Mouse (Mus musculus): Measurements from ENCODE around the gene Cmss1.

Gene Cmss1

GRCm38 (mm10) chr16:57470286-57470830 lies 136.3 kb downstream of the Cmss1 start:
- DNase-seq = no peak

DNA sequence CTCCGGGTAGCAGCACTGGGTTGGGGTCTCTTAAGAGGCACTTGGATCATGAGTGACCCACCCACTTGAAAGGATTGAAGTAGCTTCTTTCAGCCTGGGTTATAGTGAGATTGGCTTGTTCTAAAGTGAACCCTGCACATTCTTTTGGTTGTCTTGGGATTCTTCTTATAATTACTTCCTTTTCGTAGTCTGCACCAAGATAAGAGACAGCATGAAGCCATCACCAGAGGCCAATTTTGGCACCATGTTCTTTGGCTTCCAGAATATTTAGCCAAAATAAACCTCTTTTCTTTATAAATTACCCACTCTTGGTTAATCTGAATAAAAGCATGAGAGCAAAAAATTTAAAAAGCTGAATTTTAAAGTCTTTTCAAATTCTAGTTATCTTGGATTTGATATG lies 136.8 kb downstream of the Cmss1 start:
- no peak for DNase-seq

- no peak for DNase-seq
These were observed 137.4 kb downstream of the Cmss1 start for GRCm38 (mm10) chr16:57469301-57469700.

DNA sequence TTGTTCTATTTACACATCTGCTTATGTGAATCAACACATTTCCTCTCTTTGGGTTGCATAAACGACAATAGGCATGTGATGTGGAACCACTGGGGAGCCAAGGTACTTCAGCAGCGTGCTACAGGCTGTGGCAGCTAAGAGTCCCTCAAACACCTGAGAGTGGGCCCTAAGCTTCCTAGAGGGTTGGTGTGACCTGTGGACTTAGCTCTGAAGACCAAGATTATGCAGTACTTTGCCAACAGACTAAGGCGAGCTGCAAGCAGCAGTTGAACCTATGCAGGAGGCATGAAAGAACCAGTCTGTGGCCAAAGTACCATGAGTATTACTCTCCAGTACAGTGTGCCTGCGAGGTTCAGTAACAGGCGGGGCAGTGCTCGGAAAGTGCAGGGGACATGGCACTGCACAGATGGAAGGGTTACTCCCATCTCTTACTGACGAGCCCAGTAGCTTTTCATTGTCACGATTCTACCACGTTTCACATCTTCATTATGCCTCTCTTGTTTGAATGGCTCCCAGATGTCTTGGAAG lies 141.2 kb downstream of the Cmss1 start:
- DNase-seq = no peak

DNA sequence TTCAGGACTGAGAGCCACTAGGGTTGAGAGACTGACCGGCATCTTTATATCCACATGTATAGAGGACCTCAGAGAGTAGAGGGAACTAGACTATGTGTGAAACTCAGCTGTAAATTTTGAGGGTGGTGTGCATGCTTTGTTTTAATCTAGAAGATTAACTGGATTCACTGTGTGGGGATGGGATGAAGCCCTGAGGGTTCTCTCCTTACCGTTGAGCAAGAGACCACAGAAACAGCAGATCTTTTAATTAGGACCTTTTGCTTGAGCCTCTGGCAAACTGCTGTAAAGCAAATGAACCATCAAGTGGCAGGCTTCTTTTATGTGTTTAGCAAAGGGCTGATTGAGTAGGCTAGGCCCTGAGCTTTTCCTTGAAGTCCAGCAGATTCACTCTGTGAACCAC lies 150.7 kb downstream of the Cmss1 start:
- no peak for DNase-seq

DNA sequence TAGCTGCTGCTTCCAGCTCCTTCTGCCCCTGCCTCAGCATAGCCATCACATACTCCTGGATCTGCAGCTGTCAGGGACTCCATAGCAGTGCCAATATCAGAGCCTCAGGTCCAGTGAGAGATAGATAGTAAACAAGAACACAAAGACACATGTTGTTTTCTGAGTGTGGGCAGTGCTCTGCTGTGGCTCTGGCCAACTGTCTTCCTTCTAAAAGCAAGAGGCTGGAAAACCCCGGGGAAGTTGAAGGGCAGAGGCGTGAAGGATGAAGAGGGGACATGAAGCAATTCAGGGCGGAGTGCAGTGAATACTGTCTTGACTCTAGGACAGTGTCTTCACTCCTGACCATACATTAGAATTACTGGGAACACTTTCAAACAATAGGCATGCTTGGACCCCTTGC lies 151.1 kb downstream of the Cmss1 start:
- DNase-seq = no peak

GRCm38 (mm10) chr16:57454106-57454763 lies 152.4 kb downstream of the Cmss1 start:
- DNase-seq = no peak

GRCm38 (mm10) chr16:57453009-57453408 lies 153.7 kb downstream of the Cmss1 start:
- DNase-seq = no peak

DNA sequence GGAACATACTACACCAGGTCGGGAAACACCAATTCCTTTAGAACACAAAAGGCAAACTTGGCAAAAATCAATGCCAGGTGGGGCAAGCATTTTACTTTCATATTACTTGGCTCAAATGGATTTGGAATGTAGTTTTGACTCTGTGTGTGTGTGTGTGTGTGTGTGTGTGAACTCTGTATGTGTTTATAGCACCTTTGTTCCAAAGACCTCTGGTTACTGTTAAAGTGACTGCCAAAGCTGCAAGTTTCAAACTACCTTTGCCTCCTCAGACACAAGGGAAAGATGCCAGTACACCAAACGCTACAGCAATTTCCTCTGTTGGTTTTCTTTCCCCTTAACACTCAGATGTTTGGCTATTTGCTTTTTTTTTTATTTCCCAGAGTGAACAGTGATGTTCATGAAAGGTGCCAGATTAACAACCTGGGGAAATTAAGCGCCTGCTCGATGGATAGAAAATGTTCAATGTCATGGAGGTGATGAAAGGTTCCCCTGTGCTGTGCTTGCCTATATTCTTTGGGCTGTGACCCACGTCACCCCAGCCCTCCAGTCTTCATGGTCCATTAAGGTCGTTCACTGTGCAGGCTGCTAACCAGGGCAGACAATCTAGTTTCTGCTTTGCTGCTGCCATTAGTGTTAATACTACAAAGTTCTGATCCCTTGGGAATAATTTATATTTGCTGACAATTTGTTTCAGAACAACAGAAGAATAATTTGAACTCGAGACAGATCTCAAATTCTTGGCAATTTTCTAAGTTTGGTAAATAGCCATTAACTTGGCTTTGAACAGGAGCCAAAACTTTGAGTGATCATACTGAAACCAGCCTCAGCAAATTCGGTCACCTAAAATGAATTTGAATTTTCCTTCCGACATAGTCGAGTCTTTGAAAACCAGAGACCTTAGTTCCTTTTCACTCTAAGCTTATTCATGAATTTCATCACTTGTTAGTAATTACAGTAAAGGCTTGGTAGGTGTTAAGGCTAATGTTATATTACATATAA lies 161.3 kb downstream of the Cmss1 start:
- no peak for DNase-seq

DNA sequence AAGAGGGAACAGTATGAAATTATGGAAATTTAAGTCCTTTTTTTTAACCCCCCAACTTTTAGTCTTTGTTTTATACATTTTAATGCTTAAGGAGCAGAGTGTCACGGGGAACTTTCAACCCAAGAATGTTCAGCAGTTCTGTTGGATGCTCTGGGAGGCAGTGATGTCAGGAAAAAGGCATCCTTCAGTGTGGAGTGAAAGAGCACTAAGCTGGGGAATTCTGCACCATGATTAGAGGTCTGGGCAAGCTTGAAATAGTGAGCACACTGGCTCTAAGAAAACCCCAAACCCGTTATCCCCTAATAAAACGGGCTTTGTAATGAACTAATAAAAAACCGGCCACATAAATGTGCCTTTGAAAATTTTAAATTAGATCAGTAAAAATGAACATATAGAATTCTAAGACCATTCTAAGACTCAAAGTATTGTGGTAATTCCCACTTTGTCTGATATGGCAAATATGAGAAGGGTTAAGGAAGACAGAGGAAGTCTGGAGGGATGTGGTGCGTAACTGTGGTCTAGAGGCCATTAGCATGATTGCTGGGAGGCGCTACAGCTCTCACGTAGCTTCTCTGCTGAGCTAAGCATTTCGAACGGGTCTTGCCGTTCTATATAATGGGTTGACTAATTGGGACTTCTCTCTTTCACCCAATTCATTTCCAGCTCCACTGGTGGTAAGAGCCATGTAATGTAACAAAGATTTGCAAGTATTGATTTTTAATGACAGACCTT lies 165.8 kb downstream of the Cmss1 start:
- DNase-seq = no peak

GRCm38 (mm10) chr16:57439206-57439605 lies 167.5 kb downstream of the Cmss1 start:
- DNase-seq = no peak

GRCm38 (mm10) chr16:57438288-57438685 lies 168.4 kb downstream of the Cmss1 start:
- DNase-seq = no peak

- DNase-seq = no peak
These were observed 169.0 kb downstream of the Cmss1 start for GRCm38 (mm10) chr16:57437523-57438287.

DNA sequence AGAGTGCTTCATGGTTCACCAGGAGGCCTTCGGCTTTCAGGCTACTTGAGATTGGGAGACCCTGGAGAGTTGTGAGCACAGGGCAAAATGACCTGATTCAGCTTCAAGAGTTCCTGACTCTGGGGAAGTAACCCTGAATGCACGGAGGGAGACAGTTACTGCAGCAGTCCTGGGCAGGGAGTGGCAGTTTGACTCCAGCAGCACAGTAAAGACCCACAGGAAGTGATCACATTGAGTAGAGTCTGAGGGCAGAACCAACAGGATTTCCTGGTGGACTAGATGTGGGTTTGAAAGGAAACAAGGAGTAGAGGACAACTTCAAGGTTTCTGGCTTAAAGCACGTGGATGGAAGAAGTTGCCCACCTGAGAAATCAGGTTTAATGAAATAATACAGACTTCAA lies 172.0 kb downstream of the Cmss1 start:
- peak in 1 of 2 experiments; percentile 19 for DNase-seq

- DNase-seq = no peak
These were observed 173.0 kb downstream of the Cmss1 start for GRCm38 (mm10) chr16:57433671-57434070.

DNA sequence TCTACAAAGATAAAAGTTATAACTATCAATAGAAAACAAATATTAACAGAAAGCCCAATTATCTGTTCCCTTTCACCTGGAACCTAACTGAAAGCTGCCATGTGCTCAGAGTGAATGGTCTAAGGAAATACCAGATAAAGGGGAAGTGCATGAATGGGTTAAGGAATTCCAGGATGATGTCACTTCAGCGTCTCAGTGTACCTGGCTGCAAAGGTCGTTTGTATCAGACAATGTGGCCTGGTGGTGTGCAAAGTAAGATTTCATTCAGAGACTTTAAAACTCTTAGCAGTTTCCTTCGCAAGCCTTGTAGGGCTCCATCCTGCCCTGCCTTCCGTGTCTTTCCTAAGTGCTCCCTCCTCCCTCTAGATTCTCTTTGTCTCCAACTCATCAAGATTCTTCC lies 173.5 kb downstream of the Cmss1 start:
- no peak for DNase-seq

DNA sequence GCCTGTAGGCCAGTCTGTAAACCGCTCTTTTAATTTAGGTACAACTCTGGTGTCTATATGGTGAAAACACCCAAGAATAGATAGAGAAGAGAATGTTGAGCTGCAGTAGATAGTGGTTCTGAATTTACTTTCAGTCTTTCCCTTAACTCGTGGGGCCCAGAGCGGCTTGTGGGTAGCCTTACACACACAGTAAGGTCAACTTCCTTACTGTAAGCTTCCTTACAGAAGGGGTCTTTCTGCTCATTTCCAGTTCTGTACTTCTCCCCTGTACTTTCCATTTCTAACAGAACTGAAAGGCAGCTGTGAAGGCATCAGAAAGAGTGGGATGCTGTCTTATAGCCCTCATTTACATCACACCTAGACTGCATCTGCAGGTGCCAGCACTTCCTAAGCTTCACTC lies 175.4 kb downstream of the Cmss1 start:
- DNase-seq = no peak

- no peak for DNase-seq
These were observed 177.7 kb downstream of the Cmss1 start for GRCm38 (mm10) chr16:57428977-57429376.

DNA sequence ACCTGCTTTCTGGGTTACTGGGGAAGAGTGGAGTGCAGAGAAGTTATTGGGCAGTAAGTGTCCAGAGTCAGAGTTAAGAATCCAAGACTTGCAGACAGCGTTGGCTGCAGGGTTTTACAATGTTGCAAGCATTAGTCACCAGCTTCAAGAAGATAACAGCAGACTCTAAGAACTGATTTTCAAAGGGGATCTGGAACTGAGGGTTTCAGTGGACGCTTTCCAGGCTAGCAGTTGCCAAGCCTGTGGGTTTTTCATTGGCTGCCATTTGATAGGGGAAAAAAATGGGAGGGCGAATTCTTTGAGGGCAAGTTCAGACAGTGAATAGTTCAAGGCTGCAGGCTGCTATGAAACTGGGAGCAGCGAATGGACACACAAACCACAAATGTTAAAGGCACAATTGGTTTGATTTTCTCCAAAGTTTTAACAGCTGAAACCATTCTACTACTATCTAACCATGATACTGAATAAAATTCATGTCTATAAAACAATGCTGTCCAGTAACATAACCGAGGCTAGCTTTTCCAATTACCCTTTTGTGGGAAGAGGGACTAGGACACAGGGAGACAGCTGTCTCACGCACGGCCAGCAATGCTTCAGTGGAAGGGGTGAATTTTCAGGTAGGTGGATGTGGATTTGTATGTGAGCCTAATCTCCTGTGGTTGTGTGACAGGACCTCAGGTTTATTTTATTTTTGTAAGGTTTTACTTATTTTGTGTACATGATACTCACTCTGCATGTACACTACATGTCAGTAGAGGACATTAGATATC lies 179.0 kb downstream of the Cmss1 start:
- no peak for DNase-seq

DNA sequence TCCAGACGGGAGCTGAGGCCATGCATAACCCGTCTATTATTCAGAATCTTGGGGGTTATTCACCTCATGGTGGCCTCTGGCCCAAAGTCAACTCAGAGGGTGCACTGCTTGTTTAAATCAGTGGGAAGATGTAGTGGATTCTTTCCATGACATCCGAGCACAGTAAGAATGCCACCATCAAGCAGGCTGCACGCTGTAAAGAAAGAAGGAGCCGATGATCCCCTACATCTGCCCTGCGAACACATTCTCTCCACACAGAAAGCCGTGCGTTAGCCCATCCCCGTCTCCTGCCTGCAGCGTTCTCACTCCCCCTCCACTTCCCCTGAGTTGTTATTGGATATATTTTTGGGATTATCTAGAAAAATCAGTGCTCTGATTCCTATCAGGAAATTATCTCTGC lies 180.0 kb downstream of the Cmss1 start:
- DNase-seq = no peak
